Mouse (Mus musculus): ENCODE measurements around the gene Msrb2.

Gene Msrb2

DNA sequence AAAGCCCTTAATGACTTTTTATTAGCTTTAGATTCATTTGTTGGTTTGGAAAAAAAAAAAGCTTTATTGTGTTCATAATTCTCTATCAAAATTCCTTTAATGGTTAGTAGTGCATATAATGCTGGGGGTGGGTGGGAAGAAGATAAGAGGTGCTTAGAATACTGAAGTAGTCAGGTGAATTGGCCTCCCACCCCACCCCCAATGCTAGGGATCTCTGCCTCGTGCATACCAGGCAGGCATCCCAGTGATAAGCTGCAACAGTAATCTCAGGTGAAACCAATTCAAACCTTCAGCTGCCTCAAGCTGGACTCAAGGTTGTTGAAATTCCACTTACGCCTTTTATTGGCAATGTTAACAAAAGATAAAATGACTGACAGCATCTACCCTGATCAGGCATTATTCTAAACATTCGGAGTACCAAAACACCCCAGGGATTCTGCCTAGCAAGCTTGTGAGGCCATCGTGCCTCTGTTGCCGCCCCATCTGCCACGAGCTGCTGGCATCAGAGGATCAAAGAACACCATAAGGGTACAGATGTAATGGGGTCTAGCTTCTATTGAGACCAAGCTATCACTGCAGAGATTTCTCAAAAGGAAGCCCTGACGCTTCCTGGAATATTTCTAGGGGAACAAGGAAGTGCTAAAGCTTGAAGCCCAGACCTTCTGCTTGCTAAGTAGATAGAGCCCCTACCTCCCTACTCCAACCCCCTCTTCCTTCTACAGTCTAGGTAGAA lies 19.3 kb downstream of the Msrb2 start:
- DNase-seq (ENCODE audit: low read depth): no peak

DNA sequence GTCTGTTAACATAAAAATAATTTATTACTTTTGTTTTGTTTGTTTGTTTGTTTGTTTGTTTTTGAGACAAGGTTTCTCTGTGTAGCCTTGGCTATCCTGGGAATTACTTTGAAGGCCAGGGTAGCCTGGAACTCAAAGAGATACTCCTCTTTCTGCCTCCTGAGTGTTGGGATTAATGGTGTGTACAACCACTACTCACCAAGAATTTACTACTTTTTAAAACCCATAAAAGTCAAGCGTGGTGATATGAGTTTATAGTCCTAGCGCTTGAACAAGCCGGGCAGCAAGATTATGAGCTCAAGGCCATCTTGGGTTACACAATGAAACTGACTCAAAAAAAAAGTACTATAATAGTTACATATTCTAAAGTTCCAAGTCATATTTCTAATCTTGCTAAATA lies 20.4 kb downstream of the Msrb2 start:
- DNase-seq (ENCODE audit: low read depth): no peak

DNA sequence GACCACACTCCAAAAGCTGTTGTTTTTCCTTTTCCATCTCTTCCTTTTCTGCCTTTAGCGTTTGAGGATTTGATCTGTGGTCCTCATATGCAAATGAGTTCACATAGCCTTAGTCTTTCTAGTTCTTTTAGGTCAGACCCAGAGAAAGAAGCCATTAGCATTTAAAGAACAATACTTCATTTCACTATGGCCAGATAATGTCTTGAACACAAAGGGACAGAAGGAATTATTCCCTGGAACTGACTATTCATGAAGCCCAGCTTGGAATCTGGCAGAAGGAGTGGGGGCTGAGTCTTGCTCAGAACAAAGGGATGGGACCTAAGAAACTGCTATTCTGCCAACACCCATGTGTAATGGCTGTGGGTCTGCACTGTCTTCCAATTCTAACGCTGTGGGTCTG lies 21.6 kb downstream of the Msrb2 start:
- DNase-seq (ENCODE audit: low read depth): no peak

DNA sequence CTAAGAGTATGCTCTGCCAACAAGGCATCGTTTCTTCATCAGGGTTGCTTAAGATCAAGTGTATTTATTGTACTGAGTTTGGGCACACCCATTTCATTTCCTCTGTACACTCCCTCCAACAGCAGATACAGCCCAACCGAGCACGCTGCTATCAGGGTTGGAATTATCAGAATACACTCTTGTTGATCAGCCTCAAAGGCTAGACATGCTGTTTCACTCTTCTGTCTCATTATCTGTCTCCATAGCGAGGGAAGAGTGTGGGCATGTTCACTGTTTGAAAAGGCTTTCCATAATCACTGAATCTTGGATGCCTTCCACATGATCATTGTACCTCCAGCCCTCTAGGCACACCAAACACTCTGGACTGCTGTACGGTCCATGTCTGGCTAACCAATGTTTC lies 34.2 kb downstream of the Msrb2 start:
- no peak for DNase-seq (ENCODE audit: low read depth)

DNA sequence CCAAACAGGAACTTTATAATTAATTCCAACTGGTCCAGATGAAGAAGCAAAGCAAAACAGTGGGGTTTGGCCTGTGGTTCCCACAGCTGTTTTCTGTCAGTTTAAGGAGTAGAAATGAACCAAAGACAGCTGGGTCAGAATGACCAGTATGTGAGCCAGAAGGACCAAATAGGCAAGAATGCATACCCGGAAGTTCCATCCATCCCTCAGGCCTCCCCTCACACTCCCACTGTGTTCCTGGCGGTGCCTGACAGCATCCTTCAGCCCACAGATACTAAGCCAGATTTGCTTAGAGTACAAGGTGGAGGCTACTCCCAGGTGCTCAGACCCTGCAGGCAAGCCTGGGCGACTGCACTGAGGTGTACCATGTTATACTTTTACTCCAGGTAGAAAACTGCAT lies 35.3 kb downstream of the Msrb2 start:
- no peak for DNase-seq (ENCODE audit: low read depth)

DNA sequence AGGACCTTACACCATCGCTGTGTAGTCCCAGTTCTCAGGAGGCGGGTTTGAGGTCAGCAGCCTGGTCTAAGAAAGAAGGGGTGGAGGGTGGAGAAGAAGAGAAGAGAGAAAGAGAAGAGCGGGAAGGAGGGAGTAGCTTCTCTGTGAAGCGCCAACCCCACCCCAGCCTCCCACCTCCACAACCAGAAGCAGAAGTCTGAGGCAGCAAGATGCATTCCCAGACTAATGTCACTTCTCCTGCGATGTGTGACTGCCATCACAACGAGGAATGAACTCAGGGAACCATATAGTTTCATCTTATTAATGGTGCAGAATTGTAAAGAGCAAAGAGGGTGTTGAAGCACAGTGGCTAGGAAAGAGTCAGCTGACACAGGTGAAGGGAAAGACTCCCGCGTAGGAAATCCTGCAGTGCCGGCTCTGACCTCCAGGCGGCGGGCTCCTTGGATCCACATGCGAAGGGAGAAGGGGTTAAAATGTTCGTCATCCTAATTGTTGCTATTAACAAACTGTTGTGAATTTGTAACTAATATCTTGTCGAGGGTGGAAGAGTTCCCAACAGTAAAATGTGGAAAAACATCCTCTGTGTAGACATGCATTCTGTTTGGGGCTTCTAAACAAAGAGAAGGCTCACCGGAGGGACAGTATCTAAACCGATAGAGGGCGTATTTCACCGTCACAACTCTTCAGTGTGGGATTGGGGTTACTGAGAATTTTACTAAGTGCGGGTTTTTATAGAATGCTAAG lies 43.2 kb downstream of the Msrb2 start:
- DNase-seq (ENCODE audit: low read depth): peak; percentile 78

DNA sequence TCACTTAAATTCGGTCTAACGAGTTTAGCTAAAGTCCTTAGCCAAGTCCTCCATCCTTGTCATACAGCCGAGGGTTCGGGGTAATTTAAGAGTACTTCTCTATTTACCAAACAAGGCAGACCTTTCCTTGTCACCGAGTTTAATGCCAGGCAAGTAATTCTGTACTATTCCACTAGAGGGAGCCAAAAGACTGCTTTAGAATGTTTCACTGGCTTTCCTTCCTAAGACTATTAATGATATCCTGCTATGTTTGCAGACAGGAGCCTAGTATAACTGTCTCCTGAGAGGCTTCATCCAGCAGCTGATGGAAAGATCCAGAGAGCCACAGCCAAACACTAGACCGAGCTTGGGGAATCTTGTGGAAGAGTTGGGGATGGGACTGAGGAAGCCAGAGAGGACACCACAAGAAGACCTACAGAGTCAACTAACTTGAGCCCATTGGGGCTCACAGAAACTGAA lies 43.9 kb downstream of the Msrb2 start:
- peak; percentile 87 for DNase-seq (ENCODE audit: low read depth)

DNA sequence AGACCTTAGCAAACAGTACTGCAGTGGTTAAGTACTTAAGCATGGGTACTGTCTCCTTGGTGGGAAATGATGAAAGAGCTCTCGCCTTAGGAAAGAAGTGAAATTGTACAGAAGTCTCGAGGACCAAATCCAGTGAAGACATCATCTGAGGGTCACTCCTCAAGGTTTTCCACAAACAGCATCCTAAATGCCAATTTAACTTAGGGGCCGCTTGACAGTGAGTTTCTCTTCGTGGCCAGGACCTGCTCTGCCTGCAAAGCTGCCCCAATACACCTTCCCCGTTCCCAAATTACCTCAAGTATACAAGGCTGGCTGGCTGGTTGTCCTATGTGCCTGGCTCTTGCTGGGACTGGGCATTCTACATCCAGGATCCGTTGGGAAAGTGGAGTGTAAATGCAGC lies 44.8 kb downstream of the Msrb2 start:
- DNase-seq (ENCODE audit: low read depth): no peak

DNA sequence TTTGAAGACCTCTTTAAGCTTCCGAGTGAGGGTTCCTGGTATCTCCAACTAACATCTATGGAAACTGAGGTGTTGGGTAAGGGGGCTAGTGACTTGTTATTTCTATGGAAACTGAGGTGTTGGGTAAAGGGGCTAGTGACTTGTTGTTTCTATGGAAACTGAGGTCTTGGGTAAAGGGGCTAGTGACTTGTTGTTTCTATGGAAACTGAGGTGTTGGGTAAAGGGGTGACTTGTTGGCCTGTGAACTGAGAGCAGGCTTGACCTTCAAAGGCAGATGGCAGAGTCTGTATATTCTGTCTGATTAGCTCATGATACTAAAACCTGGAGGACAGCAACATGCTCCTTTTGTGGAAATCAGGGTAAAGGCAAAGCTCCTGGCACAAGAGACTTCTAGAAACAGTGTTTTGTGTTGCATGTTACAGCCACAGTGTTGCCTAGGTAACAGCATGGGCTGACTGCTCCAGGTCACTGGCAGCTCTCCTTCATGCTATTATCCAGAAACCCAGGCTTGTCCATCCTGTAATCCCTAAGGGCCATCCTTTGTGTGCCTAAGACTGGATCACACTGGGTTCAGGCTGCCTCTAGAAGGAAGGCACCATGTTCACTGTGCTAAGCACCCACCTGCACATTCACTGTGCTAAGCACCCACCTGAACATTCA lies 48.6 kb downstream of the Msrb2 start:
- no peak for DNase-seq (ENCODE audit: low read depth)

DNA sequence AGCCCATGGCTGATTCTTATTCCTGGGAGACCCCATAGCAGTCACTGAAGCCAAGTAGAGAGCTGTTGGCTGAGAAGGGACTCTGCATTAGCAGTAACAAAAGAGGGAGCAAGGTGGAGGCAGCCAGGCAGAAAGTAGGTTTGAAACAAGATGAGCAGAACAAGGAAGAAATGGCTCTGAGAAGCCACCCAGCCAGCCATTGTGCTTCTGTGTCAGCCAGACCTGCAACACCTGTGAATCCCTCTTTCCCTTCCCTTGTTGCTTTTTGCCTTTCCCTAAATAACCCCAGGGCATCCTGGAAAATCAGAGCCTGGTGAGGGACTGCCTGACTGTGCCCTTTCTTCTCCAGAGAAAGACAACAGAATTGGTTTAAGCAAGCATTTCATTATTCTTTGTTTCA lies 51.0 kb downstream of the Msrb2 start:
- no peak for DNase-seq (ENCODE audit: low read depth)

DNA sequence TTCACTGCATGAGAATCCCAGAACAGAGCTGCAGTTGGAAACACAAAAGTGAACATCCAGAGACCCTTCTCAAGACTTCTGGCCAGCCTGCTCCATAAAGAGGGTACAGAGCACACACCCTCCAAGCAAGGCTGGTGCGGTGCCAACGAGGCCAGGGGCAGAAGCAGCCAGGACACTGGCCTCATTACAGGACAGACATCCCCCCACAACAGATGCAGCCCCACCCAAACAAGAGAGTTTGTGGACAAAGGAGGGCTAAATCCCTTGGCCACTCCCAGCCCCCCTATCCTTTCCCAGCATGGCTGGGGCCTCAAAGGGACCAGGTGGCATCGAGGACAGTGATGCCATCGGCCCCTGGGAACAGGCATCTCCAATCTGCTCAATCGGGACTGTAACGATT lies 51.8 kb downstream of the Msrb2 start:
- no peak for DNase-seq (ENCODE audit: low read depth)

DNA sequence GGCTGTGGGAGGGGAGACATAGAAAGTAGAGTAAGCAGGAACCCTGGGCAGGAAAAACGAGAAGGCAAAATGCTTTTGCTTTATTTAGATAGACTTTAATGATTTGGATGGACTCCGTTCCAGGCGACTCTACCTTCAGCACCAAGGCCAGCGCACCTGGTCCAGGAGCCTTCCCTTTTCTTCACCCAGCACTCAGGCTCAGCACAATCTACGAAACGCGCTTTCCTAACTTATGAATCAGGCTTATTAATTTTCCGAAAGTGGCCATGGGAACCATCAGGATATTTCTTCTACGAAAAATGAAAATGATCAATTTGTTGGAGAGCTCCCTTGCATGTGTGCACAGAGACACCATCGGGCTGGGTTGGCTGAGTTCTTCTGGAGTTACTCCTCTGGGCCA lies 57.8 kb downstream of the Msrb2 start:
- DNase-seq (ENCODE audit: low read depth): peak; percentile 22

DNA sequence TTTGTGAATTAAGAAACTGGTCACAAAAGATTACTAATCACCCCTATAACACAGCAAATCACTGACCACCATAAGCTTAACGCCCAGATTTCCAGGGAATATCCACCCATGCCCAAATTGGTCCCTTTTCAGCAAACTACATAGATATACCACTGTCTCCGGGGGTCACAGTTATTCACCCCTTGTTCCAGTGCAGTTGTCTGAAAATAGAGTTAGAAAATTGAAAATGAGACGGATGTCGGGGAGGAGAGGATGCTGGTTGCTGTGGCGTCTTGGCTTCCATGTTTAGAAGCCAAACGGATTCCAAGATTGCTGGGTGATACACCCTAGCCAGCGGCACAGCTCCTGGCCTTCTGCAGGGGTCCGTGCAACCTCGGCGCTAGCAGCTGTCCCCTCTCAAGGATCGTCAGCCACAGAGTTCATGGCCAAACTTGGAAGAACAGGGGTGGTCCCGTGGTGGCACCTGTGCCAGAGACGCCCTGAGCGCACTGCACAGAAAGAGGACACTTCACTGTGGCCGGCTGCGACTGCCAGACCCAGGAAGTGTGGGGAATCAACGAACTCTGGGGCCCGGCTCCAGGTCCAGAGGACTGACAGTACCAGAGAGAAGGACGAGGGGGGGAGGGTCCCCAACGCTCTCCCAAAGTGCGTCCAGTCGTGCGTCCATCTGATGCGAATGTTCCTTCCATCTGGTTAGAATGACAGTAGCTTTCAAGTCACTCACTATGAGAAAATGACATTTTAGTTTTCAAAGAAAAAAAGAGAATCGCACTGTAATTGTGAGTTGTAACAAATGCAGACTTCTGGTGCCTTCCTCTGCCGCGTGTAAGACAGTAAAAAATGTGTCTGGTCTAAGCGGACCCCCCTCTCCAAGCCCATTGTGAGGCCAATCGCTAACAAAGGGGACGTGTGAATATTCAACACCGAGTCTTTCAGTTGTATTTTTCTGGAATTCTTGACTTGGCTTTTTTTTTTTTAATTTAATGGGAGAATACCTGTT lies 58.8 kb downstream of the Msrb2 start:
- no peak for DNase-seq (ENCODE audit: low read depth)

DNA sequence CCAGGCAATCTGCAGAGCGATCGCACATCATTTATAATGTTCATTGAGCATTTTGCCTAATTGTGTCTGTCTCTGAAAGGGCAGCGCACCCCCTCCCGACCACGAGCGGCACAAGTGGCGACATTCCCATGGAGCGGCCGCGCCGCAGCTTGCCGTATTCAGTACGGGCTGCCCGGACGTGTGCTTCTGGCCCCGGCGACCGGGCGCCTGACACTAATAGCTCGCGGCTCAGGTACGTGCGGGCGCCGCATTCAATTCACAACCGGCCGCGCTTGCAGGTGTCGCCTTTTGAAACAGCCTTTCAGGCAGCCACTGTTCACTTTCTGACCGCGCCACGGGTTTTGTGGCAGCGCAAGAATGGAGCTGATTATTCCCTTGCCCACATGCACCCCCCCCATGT lies 59.5 kb downstream of the Msrb2 start:
- DNase-seq (ENCODE audit: low read depth): no peak

DNA sequence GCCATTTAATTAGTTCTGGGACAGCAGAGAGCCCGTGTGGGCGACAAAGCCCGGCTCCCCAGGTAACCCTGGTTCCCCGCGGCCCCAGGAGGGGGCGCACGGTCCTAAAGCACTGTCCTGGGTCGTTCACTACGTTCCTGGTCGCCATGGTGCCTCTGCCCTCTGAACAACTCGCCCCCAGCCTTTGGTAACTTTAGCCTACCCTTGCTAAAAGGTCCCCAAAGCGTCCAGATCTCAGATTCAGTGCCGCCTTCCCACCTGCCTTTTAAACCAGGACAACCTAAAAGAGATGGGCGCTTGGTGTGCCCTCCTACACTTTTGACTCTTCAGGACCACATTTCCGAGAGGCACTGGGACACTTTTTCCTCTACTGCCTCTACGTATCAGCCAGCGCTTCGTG lies 59.9 kb downstream of the Msrb2 start:
- peak; percentile 4 for DNase-seq (ENCODE audit: low read depth)

DNA sequence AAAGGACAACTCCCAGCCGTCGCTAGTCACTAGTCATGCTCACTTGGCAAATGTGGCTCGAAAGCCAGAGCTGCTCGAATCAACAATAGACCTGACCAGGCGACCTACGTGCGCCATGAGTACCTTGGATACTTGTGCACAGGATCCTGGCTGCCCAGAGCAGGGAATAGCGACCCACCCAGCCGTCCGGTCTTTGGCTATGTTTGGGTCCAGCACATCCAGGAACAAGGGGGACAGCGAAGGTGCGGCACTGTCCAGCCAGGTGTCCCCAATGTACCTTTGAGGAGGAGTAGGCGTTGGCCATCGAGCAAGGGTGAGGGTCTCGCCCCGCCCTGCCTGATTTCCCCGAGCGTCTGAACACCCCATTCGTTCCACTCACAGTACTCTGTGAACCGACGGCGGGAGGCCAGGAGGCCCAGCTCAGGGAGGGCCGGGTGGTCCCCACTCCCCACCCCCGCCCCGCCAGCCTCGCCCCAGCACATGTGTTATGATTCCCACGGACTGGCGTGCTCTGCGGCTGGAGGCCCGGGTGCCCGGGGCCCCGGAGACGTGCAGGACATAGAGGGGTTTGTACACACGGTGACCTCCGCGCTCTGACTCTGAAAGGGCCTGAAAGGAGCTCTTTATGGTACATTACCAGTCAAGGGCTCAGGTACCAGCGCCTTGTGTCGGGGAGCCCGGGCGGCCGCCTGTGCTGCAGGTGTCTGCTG lies 60.5 kb downstream of the Msrb2 start:
- no peak for DNase-seq (ENCODE audit: low read depth)

DNA sequence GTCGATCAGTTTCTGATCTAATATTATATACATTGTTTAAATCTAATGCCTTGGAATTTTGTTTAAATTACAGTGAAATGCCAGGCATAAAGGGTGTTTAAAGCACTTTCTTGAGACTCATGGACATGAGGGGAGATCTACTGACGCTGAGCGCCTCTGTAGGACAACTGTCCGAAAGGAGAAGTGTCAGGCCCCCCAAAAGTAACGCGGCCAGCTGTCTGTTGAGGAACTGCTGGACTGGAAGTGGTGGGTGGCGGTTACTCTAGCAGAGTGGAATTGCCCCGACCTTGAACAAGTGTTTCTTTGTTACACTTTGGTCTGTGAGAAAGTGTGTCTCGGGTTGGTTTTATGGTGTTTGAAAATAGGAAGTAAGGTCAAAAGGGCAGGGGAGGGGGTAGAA lies 73.1 kb downstream of the Msrb2 start:
- DNase-seq (ENCODE audit: low read depth): no peak
